Mouse (Mus musculus): Measurements from ENCODE around the gene Klrb1b. TPM values are rescaled to one million over a fixed set of nuclear protein-coding genes. Genes with fewer than 3 reads are reported as not detected.
"Not testable (repeated sequence)": the region's sequence is repeated elsewhere in the genome, so short reads cannot be mapped to it uniquely, and the experiment has no call there.

Gene Klrb1b
- total and polyA plus RNA-seq, 2 experiments from 2014 or later, result not detected

DNA sequence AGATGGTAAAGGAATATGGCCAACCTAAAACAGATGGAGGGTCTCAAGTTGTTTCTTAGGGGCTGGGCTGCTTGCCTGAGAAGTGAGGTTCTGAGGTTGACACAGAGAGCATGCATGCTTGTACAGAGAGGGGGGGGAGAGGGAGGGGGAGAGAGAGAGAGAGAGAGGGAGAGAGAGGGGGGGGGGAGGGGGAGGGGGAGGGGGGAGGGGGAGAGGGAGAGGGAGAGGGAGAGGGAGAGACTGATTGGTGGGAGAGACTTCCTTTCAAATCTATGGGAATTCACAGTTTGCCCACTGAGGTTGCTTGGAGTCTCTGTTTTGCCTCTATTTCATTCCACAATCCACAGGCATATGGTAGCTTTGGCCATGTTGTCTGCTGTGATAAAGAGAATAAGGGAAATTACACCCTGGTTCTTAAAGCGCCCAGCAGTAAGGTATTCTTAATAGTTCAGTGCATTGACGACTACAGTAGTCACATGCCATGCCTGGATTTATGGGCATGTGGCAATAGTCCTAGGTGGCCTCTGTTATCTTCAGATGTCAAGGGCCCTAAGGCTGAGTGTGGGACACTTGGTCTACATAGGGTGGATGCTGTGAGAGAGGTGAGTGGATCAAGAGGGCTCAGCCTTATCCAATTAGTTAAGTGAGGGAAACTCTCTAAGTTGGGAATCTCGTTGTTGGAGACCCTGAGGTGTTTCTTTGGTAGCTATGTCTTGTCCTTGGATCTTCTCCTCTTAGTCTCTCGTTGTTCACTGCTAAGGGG, 15.4 kb upstream of the Klrb1b start:
- no peaks in the 10 kb centered on the region for H3K9me3 ChIP-seq (replicated peaks; ENCODE audit: control insufficient read depth, low read length)
- DNase-seq (ENCODE audit: low spot score) (no peak), ATAC-seq (ENCODE audit: insufficient read depth, low read depth) (no peak)
- WGBS, result 45% methylated on average over 4 of the region's 4 CpGs
- H3K4me2 ChIP-seq (ENCODE audit: low read depth, low read length), result peak overlapping the region; percentile 89
- H3K9ac ChIP-seq (replicated peaks; ENCODE audit: low read depth, low read length), result no peak overlapping the region
- H3K4me3 ChIP-seq (ENCODE audit: low read depth, low read length), result peak overlapping the region; percentile 86; the same call in 1 of the 2 replicates
- H3K36me3 ChIP-seq (replicated peaks; ENCODE audit: control insufficient read depth, insufficient read depth, low read length), result no peaks in the 10 kb centered on the region
- no peaks in the 10 kb centered on the region for H3K27me3 ChIP-seq (ENCODE audit: control insufficient read depth, insufficient read depth, low read length)
- TF ChIP-seq EP300 (IDR thresholded peaks at IDR 0.05; ENCODE audit: low read depth) (no peak), CTCF (IDR thresholded peaks at IDR 0.05; ENCODE audit: low read depth) (no peak)
- H3K4me1 ChIP-seq (ENCODE audit: control insufficient read depth, insufficient read depth), result peaks cover 12% of the 10 kb centered on the region
- no peak overlapping the region for H3K27ac ChIP-seq (ENCODE audit: low read depth)

DNA sequence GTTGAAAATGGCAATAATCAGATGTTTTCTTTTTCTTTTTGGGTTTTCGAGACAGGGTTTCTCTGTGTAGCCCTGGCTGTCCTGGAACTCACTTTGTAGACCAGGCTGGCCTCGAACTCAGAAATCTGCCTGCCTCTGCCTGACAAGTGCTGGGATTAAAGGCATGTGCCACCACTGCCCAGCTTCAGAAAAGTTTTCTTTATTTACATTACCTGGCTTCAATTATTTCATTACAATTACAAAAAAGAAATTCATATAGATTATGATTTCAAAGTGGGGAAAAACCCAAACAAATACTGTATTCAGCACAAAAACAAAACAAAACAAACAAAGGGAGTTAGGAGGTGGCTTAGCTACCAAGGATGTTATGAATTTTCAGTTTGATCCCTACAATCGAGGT, 14.5 kb upstream of the Klrb1b start:
- H3K4me3 ChIP-seq (ENCODE audit: low read depth, low read length); H3K4me2 ChIP-seq (ENCODE audit: low read depth, low read length); H3K36me3 ChIP-seq (replicated peaks; ENCODE audit: control insufficient read depth, insufficient read depth, low read length); H3K9me3 ChIP-seq (replicated peaks; ENCODE audit: control insufficient read depth, low read length); H3K27ac ChIP-seq (ENCODE audit: low read depth); H3K27me3 ChIP-seq (ENCODE audit: control insufficient read depth, insufficient read depth, low read length); ATAC-seq (ENCODE audit: insufficient read depth, low read depth); H3K9ac ChIP-seq (replicated peaks; ENCODE audit: low read depth, low read length); DNase-seq (ENCODE audit: low spot score): not testable (repeated sequence)
- peaks cover 12% of the 10 kb centered on the region for H3K4me1 ChIP-seq (ENCODE audit: control insufficient read depth, insufficient read depth)
- 72% methylated on average over 3 of the region's 3 CpGs for WGBS

DNA sequence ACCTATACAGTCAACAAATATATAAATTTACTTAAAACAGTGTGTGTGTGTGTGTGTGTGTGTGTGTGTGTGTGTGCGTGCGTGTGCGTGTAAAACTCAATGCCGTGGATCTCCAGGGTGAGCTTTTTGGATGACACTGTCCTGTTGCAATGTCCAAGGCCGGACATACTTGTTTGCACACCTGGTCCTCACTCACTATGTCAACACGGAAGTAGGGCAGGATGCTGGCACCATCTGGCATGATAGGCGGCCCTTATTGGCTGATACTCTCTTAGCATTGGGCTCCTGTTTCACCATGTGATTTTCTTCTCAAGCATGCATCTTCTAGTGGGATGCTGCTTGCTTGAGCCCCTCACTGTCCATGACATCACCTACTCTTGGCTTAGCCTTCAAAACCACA, 13.8 kb upstream of the Klrb1b start:
- no peak overlapping the region for H3K9ac ChIP-seq (replicated peaks; ENCODE audit: low read depth, low read length)
- no peaks in the 10 kb centered on the region for H3K9me3 ChIP-seq (replicated peaks; ENCODE audit: control insufficient read depth, low read length)
- H3K4me3 ChIP-seq (ENCODE audit: low read depth, low read length), result no peak overlapping the region
- ATAC-seq (ENCODE audit: insufficient read depth, low read depth) (no peak), DNase-seq (ENCODE audit: low spot score) (no peak)
- WGBS, result 59% methylated on average over 7 of the region's 7 CpGs
- H3K27ac ChIP-seq (ENCODE audit: low read depth), result no peak overlapping the region
- 0 out of 2 replicates have a peak overlapping the region, but pooled peaks have one; percentile 61 for H3K4me2 ChIP-seq (ENCODE audit: low read depth, low read length)
- H3K36me3 ChIP-seq (replicated peaks; ENCODE audit: control insufficient read depth, insufficient read depth, low read length), result no peaks in the 10 kb centered on the region
- peaks cover 12% of the 10 kb centered on the region for H3K4me1 ChIP-seq (ENCODE audit: control insufficient read depth, insufficient read depth)
- H3K27me3 ChIP-seq (ENCODE audit: control insufficient read depth, insufficient read depth, low read length), result no peaks in the 10 kb centered on the region
- TF ChIP-seq EP300 (IDR thresholded peaks at IDR 0.05; ENCODE audit: low read depth), result no peak
- TF ChIP-seq CTCF (IDR thresholded peaks at IDR 0.05; ENCODE audit: low read depth), result no peak

DNA sequence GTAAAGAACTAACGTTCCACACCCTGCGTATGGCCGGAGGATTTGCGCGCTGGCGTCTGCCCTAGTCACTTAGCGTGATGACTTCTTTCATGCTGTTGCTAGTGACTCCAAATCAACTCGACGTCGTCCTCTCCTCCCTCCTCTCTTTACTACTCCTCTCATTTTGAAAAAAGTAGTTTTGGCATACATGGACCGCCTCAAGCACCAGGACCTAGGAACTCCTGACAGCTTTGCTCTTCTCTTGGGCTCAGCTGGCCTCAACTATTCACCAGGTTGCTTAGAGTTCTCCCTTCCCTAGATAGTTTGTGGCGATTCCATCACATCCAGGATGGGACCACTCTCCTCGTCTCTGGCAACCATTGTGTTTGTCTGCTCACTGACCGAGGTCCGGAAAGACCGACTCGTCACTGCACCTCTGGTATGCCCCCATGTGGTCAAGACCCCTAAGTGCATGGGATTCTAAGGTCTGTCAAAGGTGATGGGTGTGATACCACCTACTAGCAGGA, 13.2 kb upstream of the Klrb1b start:
- no peaks in the 10 kb centered on the region for H3K9me3 ChIP-seq (replicated peaks; ENCODE audit: control insufficient read depth, low read length)
- DNase-seq (ENCODE audit: low spot score) (peak; percentile 87), ATAC-seq (ENCODE audit: insufficient read depth, low read depth) (peak; percentile 49)
- no peaks in the 10 kb centered on the region for H3K27me3 ChIP-seq (ENCODE audit: control insufficient read depth, insufficient read depth, low read length)
- H3K27ac ChIP-seq (ENCODE audit: low read depth), result peak overlapping the region; percentile 94
- 0% methylated on average over 17 of the region's 17 CpGs for WGBS
- peak; percentile 88 for TF ChIP-seq CTCF (IDR thresholded peaks at IDR 0.05; ENCODE audit: low read depth)
- TF ChIP-seq EP300 (IDR thresholded peaks at IDR 0.05; ENCODE audit: low read depth), result no peak
- peak overlapping the region; percentile 46; the same call in 1 of the 2 replicates for H3K9ac ChIP-seq (replicated peaks; ENCODE audit: low read depth, low read length)
- peak overlapping the region; percentile 61 for H3K4me2 ChIP-seq (ENCODE audit: low read depth, low read length)
- no peaks in the 10 kb centered on the region for H3K36me3 ChIP-seq (replicated peaks; ENCODE audit: control insufficient read depth, insufficient read depth, low read length)
- peak overlapping the region; percentile 76 for H3K4me3 ChIP-seq (ENCODE audit: low read depth, low read length)
- H3K4me1 ChIP-seq (ENCODE audit: control insufficient read depth, insufficient read depth), result peaks cover 12% of the 10 kb centered on the region

DNA sequence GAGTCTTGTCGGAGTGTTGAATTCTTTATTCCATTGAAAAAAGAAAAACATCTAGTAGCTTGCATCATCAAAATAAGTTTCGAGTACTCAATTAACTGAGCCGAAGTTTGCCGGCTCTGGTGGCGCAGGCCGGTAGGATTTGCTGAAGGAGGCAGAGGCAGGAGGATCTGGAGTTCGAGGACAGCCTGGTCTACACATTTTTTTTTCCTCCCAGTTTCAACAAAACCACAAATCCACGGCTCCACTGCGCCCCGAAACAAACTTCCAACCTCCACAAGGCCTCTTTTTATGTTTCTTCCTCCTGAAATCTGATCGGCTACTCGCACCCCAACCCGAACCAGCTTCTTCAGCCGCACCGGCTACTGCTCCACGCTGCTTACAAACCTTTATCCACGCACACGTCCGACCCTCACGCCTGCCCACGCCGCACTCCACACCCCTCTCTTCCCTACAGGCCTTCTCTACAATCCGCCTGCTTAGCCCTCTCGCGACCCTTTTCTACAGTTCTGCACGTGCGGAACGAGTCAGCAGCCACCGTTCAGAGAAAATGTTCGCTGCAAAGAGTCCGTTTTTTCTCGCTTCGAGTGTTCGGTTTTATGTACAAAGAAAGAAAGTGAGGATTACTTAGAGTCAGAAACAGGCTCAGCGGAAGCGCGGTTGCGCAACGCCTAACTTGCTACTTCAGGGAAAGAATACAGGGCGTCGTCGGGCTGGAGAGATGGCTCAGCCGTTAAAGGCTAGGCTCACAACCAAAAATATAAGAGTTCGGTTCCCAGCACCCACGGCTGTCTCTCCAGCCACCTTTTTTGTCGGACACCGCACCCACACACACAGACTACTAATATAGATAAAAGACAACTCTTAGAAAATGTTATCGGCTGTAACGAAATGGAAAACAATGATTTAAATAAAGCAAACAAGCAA, 12.5 kb upstream of the Klrb1b start:
- H3K27ac ChIP-seq (ENCODE audit: low read depth), result peak overlapping the region; percentile 94
- H3K9me3 ChIP-seq (replicated peaks; ENCODE audit: control insufficient read depth, low read length), result no peaks in the 10 kb centered on the region
- under 1% methylated on average over 49 of the region's 49 CpGs for WGBS
- peak overlapping the region; percentile 70 for H3K9ac ChIP-seq (replicated peaks; ENCODE audit: low read depth, low read length)
- DNase-seq (ENCODE audit: low spot score) (peak; percentile 80), ATAC-seq (ENCODE audit: insufficient read depth, low read depth) (peak; percentile 65)
- no peaks in the 10 kb centered on the region for H3K27me3 ChIP-seq (ENCODE audit: control insufficient read depth, insufficient read depth, low read length)
- H3K4me3 ChIP-seq (ENCODE audit: low read depth, low read length), result peak overlapping the region; percentile 76
- H3K4me2 ChIP-seq (ENCODE audit: low read depth, low read length), result peak overlapping the region; percentile 61
- no peaks in the 10 kb centered on the region for H3K36me3 ChIP-seq (replicated peaks; ENCODE audit: control insufficient read depth, insufficient read depth, low read length)
- TF ChIP-seq EP300 (IDR thresholded peaks at IDR 0.05; ENCODE audit: low read depth), result peak; percentile 46; the same call in 1 of the 2 replicates
- TF ChIP-seq CTCF (IDR thresholded peaks at IDR 0.05; ENCODE audit: low read depth), result no peak
- H3K4me1 ChIP-seq (ENCODE audit: control insufficient read depth, insufficient read depth), result 0 out of 2 replicates have a peak, but pooled peaks cover 6% of the 10 kb centered on the region
